Mouse (Mus musculus) lung, embryonic 14.5 days (tissue): ENCODE measurements at regions not wholly inside any gene's neighbourhood (a gene's known extent, or its start where the extent isn't known, plus 50 kb on each side); places are given as distances from the start of the nearest gene placed in this dataset.

Source experiments
- ATAC-seq: fragments of 200-750 bp; cut with Nextera tagmentation; 2 replicates; pipeline ENCODE4 v1.8.0; 2017; ENCODE audit warnings: mild to moderate bottlenecking, moderate TSS enrichment, moderate library complexity; ENCODE audit not compliant: insufficient read depth
- DNase-seq: peaks from one replicate; pipeline ENCODE4 v3.0.0-alpha.2; 2015
- H3K27ac ChIP-seq: fragments of 300-500 bp; sonication (generic); 2 replicates; pipeline ENCODE4 v1.5.1; 2014; ENCODE audit warnings: low read depth, mild to moderate bottlenecking, moderate library complexity
- H3K27me3 ChIP-seq: fragments of 300-500 bp; sonication (generic); 2 replicates; pipeline ENCODE4 v1.6.1; 2014; ENCODE audit warnings: low read length, control low read depth; ENCODE audit not compliant: insufficient read depth
- H3K36me3 ChIP-seq: fragments of 300-500 bp; sonication (generic); 2 replicates; pipeline ENCODE4 v1.6.1; 2014; ENCODE audit warnings: control low read depth; ENCODE audit not compliant: insufficient read depth
- H3K4me1 ChIP-seq: fragments of 300-500 bp; sonication (generic); 2 replicates; pipeline ENCODE4 v1.6.1; 2014; ENCODE audit warnings: antibody characterized with exemption, control low read depth; ENCODE audit not compliant: insufficient read depth
- H3K4me2 ChIP-seq: fragments of 300-500 bp; sonication (generic); 2 replicates; pipeline ENCODE4 v1.6.1; 2014; ENCODE audit warnings: mild to moderate bottlenecking
- H3K4me3 ChIP-seq: fragments of 300-500 bp; sonication (generic); 2 replicates; pipeline ENCODE4 v1.5.1; 2014; ENCODE audit warnings: low read depth, low read length
- H3K9ac ChIP-seq: fragments of 300-500 bp; sonication (generic); 2 replicates; pipeline ENCODE4 v1.6.1; 2014
- H3K9me3 ChIP-seq: fragments of 300-500 bp; sonication (generic); 2 replicates; pipeline ENCODE4 v1.6.1; 2016; ENCODE audit warnings: low read depth, low read length, control low read depth
- CTCF ChIP-seq: IDR thresholded peaks from 2 replicates; pipeline ENCODE4 v1.5.1; 2016; ENCODE audit warnings: antibody characterized with exemption, low read depth
- WGBS: fragments of 180-500 bp; shearing (Covaris S2); extraction: QIAGEN DNeasy Blood & Tissue Kit; methylation state at CpG from one replicate; pipeline ENCODE4 v1.1.7; 2014; 5-methylcytosine and 5-hydroxymethylcytosine counted together

DNA sequence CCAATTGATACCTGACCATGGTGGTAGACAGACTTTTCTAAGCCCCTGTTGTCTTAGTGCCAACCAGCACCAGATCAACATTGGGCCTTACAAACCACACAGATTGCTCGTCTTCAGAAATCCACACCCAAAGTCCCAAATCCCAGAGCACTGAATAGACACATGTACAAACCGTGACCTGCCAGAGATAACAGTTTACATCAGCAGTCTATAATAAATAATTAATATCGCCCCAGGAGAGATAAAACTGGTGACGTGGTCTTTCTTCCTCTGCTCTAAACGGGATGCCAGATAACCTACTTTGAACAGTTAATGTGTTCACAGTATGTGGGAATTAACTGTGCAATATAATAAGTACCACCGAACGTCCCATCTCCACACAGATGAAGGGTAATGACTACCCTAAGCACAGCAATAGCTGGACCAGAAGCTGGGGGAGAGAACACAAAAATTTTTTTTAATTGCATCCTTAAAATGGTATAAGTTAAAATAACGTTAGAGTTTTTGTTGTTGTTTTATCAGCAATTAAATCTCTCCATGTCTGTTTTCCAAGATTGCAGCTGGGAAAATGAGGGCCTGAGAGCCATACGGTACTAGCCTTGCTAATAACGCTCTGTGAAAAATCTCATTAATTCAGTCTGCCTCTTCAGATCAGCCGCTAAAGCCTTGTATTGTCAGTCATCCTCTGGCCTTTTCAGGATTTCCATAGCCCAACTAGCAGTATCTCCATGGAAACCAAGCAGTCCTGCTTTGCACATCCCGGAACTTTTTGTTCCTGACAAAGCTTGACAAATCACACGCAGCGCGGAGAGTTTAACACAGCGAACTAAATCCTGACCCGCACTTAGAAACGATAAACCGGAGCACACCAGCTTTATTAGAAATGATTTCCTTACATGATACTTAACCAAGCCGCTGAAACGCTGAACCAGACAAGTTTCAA lies 315.8 kb downstream of the Cd83 start:
- DNase-seq (peak; percentile 54), ATAC-seq (no peak)
- no peak overlapping the region for H3K27ac ChIP-seq
- no peak overlapping the region for H3K9ac ChIP-seq
- TF ChIP-seq CTCF, result no peak
- H3K27me3 ChIP-seq, result 0 out of 2 replicates have a peak, but pooled peaks cover 5% of the 10 kb centered on the region
- 19% methylated on average over 21 of the region's 21 CpGs for WGBS
- H3K9me3 ChIP-seq, result no peaks in the 10 kb centered on the region
- no peak overlapping the region for H3K4me3 ChIP-seq
- H3K4me1 ChIP-seq, result no peaks in the 10 kb centered on the region
- H3K36me3 ChIP-seq, result no peaks in the 10 kb centered on the region
- peak overlapping the region; percentile 43 for H3K4me2 ChIP-seq

- no peak overlapping the region for H3K4me3 ChIP-seq
- WGBS, result 16% methylated on average over 6 of the region's 6 CpGs
- peak overlapping the region; percentile 43 for H3K4me2 ChIP-seq
- H3K36me3 ChIP-seq, result no peaks in the 10 kb centered on the region
- H3K27me3 ChIP-seq, result 0 out of 2 replicates have a peak, but pooled peaks cover 5% of the 10 kb centered on the region
- DNase-seq (no peak), ATAC-seq (no peak)
- no peak for TF ChIP-seq CTCF
- H3K9me3 ChIP-seq, result no peaks in the 10 kb centered on the region
- no peaks in the 10 kb centered on the region for H3K4me1 ChIP-seq
- no peak overlapping the region for H3K9ac ChIP-seq
- H3K27ac ChIP-seq, result no peak overlapping the region
These were observed 316.6 kb downstream of the Cd83 start for GRCm38 (mm10) chr13:44101161-44101560.

- Histone ChIP-seq H3K4me1 (no peaks in the 10 kb centered on the region), H3K9ac (no peak overlapping the region), H3K27me3 (0 out of 2 replicates have a peak, but pooled peaks cover 5% of the 10 kb centered on the region), H3K36me3 (no peaks in the 10 kb centered on the region), H3K4me2 (no peak overlapping the region), H3K27ac (no peak overlapping the region), H3K4me3 (no peak overlapping the region), H3K9me3 (no peaks in the 10 kb centered on the region)
- TF ChIP-seq CTCF, result no peak
- no peak for DNase-seq
- 65% methylated on average over 6 of the region's 6 CpGs for WGBS
- ATAC-seq, result no peak
These were observed 317.2 kb downstream of the Cd83 start for GRCm38 (mm10) chr13:44101806-44102205.

GRCm38 (mm10) chr13:44102257-44102656 lies 317.7 kb downstream of the Cd83 start:
- Histone ChIP-seq H3K27ac (no peak overlapping the region), H3K36me3 (no peaks in the 10 kb centered on the region), H3K27me3 (0 out of 2 replicates have a peak, but pooled peaks cover 5% of the 10 kb centered on the region), H3K9me3 (no peaks in the 10 kb centered on the region), H3K9ac (no peak overlapping the region), H3K4me1 (no peaks in the 10 kb centered on the region), H3K4me2 (no peak overlapping the region), H3K4me3 (no peak overlapping the region)
- TF ChIP-seq CTCF, result no peak
- DNase-seq (no peak), ATAC-seq (no peak)
- 70% methylated on average over 4 of the region's 4 CpGs for WGBS

GRCm38 (mm10) chr13:44103340-44103739 lies 318.8 kb downstream of the Cd83 start:
- no peak overlapping the region for H3K4me3 ChIP-seq
- no peak overlapping the region for H3K27ac ChIP-seq
- WGBS, result 87% methylated on average over 7 of the region's 7 CpGs
- H3K4me2 ChIP-seq, result no peak overlapping the region
- no peak overlapping the region for H3K9ac ChIP-seq
- H3K4me1 ChIP-seq, result no peaks in the 10 kb centered on the region
- no peak for ATAC-seq
- 0 out of 2 replicates have a peak, but pooled peaks cover 5% of the 10 kb centered on the region for H3K27me3 ChIP-seq
- no peaks in the 10 kb centered on the region for H3K9me3 ChIP-seq
- no peak for DNase-seq
- TF ChIP-seq CTCF, result no peak
- H3K36me3 ChIP-seq, result no peaks in the 10 kb centered on the region

GRCm38 (mm10) chr13:44105161-44105560 lies 320.6 kb downstream of the Cd83 start:
- DNase-seq, result no peak
- Histone ChIP-seq H3K27me3 (0 out of 2 replicates have a peak, but pooled peaks cover 5% of the 10 kb centered on the region), H3K4me1 (no peaks in the 10 kb centered on the region), H3K4me3 (no peak overlapping the region), H3K4me2 (no peak overlapping the region), H3K36me3 (no peaks in the 10 kb centered on the region), H3K9me3 (no peaks in the 10 kb centered on the region), H3K9ac (no peak overlapping the region), H3K27ac (no peak overlapping the region)
- ATAC-seq, result no peak
- TF ChIP-seq CTCF, result no peak
- WGBS, result 46% methylated on average over 5 of the region's 5 CpGs

DNA sequence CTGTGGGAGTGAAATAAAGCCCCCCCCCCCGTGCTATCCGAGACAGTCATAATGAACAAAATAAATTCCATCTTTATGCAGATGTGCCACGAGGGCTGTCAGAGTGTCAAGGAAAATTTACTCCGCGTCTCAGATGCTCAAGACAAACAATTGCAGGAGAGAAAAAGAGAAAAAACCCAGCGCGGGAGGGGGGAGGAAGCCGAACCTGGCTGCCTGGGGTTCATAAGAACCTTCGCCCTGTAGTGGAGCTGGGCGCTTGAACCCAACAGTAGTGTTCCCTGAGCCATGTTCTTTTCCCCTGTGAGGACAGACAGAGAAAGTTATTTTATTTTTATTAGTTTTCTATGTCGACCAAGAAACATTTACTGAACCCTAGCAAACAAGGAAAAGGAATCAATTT lies 324.1 kb downstream of the Cd83 start:
- no peaks in the 10 kb centered on the region for H3K36me3 ChIP-seq
- DNase-seq (no peak), ATAC-seq (no peak)
- 77% methylated on average over 11 of the region's 11 CpGs for WGBS
- no peaks in the 10 kb centered on the region for H3K9me3 ChIP-seq
- no peak overlapping the region for H3K9ac ChIP-seq
- H3K4me1 ChIP-seq, result no peaks in the 10 kb centered on the region
- H3K27me3 ChIP-seq, result no peaks in the 10 kb centered on the region
- no peak overlapping the region for H3K4me3 ChIP-seq
- H3K4me2 ChIP-seq, result no peak overlapping the region
- no peak overlapping the region for H3K27ac ChIP-seq
- TF ChIP-seq CTCF, result no peak
